Mouse (Mus musculus) small intestine, adult 10 weeks (tissue): ENCODE results near the gene Mageb18. TPM values are rescaled to one million over a fixed set of nuclear protein-coding genes. Genes with fewer than 3 reads are reported as not detected.

Experiments
- polyA plus RNA-seq: library from polyadenylated mRNA; stranded (reverse); fragments of 350-450 nt; fragmentation: Illumina TruSeq; extraction: RNeasy Lipid Tissue Mini Kit (QIAGEN cat#74804); gene quantifications from one replicate; pipeline ENCODE4 v1.2.3, GENCODE M21; 2014; ENCODE audit warnings: low replicate concordance

The Mageb18 gene
- polyA plus RNA-seq = not detected

DNA sequence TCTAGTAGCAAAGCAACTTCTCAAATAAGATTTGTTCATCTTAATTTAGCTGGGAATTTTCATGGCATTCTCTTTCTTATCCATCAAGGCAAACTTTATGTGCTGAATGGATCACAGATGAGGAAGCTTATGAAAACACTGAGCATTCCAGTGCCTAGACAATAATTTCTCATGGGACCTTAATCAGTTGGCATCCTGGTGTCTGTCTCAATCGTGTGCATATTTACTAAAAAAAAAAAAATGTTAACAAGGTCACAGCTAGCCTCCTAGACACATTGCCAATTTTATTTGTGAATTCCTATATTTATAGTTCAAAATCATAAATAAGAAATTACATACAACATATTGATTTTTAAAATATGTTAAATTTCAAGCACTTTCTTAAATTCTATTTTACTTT is at the start of gene Mageb18:
Gene Mageb18, minus strand, starts transcription at position 101 of the 400 bp plus-strand sequence.

DNA sequence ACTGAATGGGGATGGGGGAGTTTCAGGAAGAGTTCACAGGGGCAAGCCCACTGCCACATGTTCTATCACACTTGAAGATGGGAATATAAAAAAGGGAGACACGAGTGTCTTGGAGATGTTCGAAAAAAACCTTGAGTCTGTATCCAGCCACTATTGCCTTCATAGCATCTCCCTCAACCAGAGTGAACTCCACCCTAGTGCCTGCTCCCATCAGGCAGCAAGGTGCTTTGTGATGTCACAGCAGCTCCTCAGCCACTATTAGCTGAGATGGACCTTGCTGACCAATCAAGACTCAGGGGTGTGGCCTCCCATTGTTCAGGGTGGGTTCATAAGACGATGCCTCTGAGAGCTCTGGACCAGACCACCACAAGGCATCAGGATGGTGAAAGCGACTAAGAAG is 109.7 kb downstream of the Mageb18 start, which contains the start of gene Gm5941:
Gene Gm5941, plus strand, starts transcription at position 301 of the 400 bp plus-strand sequence.

Other genes with a start within 250 kb of the Mageb18 start
- gene Gm5941, start 109.6 kb downstream of the Mageb18 start, polyA plus RNA-seq = not detected